Mouse (Mus musculus) midbrain, embryonic 14.5 days (tissue): ENCODE results near the gene Clec4a1. TPM values are rescaled to one million over a fixed set of nuclear protein-coding genes. Genes with fewer than 3 reads are reported as not detected.

Experiments used
- polyA plus RNA-seq: library from polyadenylated mRNA; unstranded; fragments of >200 nt; fragmentation: Nextera tagmentation; extraction: Ambion mirVana; gene quantifications from 2 replicates; pipeline ENCODE4 v1.2.1, GENCODE M21; 2014

Gene Clec4a1
- polyA plus RNA-seq, 1 experiment from 2014 or later: 1.9 TPM

Other genes starting within 250 kb of the Clec4a1 start
- 0.11 TPM in 1 of 2 replicates, not detected in the other for gene Nanog, start 214.4 kb upstream of the Clec4a1 start, polyA plus RNA-seq
- gene Slc2a3, start 120.2 kb upstream of the Clec4a1 start, polyA plus RNA-seq: 21.7 and 28.4 TPM in 2 replicates
- 9.0 and 10.1 TPM in 2 replicates for gene Foxj2, start 101.9 kb upstream of the Clec4a1 start, polyA plus RNA-seq
- 0.62 and 2.0 TPM in 2 replicates for gene C3ar1, start 65.7 kb upstream of the Clec4a1 start, polyA plus RNA-seq
- 119 and 135 TPM in 2 replicates for gene Necap1, start 47.4 kb upstream of the Clec4a1 start, polyA plus RNA-seq
- 1.5 TPM in 1 of 2 replicates, not detected in the other for gene Clec4a3, start 30.7 kb downstream of the Clec4a1 start, polyA plus RNA-seq
- not detected in 2 replicates for gene Clec4a4, start 68.5 kb downstream of the Clec4a1 start, polyA plus RNA-seq
- not detected in 2 replicates for gene Clec4b1, start 128.1 kb downstream of the Clec4a1 start, polyA plus RNA-seq
- 3.7 TPM in 1 of 2 replicates, not detected in the other for gene Clec4a2, start 184.6 kb downstream of the Clec4a1 start, polyA plus RNA-seq